Mouse (Mus musculus) intestine, embryonic 15.5 days (tissue): ENCODE measurements around the gene Tuba3b. TPM values are rescaled to one million over a fixed set of nuclear protein-coding genes. Genes with fewer than 3 reads are reported as not detected.

Source experiments
- ATAC-seq: fragments of 200-750 bp; cut with Nextera tagmentation; 2 replicates; pipeline ENCODE4 v1.8.0; 2017; ENCODE audit warnings: moderate TSS enrichment, moderate library complexity
- H3K27ac ChIP-seq: fragments of 300-500 bp; sonication (generic); 2 replicates; pipeline ENCODE4 v1.5.1; 2015; ENCODE audit warnings: mild to moderate bottlenecking, inconsistent platforms
- H3K27me3 ChIP-seq: fragments of 300-500 bp; sonication (generic); replicated peaks from 2 replicates; pipeline ENCODE4 v1.6.1; 2015; ENCODE audit warnings: inconsistent platforms
- H3K36me3 ChIP-seq: fragments of 300-500 bp; sonication (generic); 2 replicates; pipeline ENCODE4 v1.6.1; 2015; ENCODE audit warnings: inconsistent platforms
- H3K4me1 ChIP-seq: fragments of 300-500 bp; sonication (generic); replicated peaks from 2 replicates; pipeline ENCODE4 v1.6.1; 2015; ENCODE audit warnings: inconsistent platforms
- H3K4me2 ChIP-seq: fragments of 300-500 bp; sonication (generic); replicated peaks from 2 replicates; pipeline ENCODE4 v1.6.1; 2015; ENCODE audit warnings: mild to moderate bottlenecking, inconsistent platforms
- H3K4me3 ChIP-seq: fragments of 300-500 bp; sonication (generic); replicated peaks from 2 replicates; pipeline ENCODE4 v1.5.1; 2015; ENCODE audit warnings: inconsistent platforms
- H3K9ac ChIP-seq: fragments of 300-500 bp; sonication (generic); 2 replicates; pipeline ENCODE4 v1.6.1; 2015; ENCODE audit warnings: inconsistent platforms
- H3K9me3 ChIP-seq: fragments of 300-500 bp; sonication (generic); 2 replicates; pipeline ENCODE4 v1.6.1; 2016; ENCODE audit warnings: inconsistent platforms
- WGBS: fragments of 180-500 bp; shearing (Covaris S2); methylation state at CpG from one replicate; pipeline ENCODE4 v1.1.7; 2015; 5-methylcytosine and 5-hydroxymethylcytosine counted together
- polyA plus RNA-seq: library from polyadenylated mRNA; unstranded; fragments of >200 nt; fragmentation: Nextera tagmentation; extraction: Ambion mirVana; gene quantifications from 2 replicates; pipeline ENCODE4 v1.2.1, GENCODE M21; 2015

The Tuba3b gene
- polyA plus RNA-seq, 1 experiment from 2014 or later: not detected

DNA sequence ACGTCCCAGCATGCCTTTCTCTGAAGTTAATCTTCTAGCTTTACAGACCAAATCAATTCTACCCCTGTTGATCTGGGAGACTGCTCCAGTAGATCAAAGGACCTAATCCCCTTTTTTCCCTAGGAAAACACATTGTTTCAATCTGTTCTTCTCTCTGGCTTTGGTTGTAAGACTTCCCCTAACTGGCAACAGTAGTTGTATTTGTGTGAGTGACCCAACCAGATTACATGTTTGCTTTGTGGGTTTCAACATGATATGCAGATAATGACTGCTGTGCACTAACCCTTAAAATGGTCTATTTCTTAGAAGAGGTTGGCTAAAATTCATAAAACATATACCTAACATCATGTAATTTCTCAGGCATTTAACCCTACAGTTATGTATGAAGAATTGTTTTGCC lies 24.0 kb upstream of the Tuba3b start:
- WGBS: 92% methylated on average over 1 of the region's 1 CpGs

DNA sequence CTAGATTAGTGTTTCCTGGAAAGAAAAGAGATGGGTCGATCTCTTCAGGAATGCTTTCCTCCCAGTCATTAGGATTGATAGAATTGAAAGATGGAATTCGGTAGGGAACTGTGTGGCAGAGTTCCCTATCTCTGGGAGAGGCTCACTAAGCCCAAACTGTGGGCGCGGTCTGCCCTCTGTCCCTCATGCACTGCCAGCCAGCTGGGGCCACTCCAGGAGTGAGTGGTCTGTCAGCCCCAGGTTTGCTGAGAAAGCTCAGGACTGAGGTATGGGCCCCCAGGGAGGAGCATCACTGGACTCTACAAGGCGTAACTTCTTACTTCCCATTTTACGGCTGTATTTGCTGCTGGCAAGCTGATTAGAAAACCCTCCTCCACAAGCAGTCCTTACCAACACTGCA lies 23.5 kb upstream of the Tuba3b start:
- peak; percentile 18; the same call in 1 of the 2 replicates for ATAC-seq
- Histone ChIP-seq H3K27me3 (no peaks in the 10 kb centered on the region), H3K9ac (no peak overlapping the region), H3K36me3 (no peaks in the 10 kb centered on the region), H3K9me3 (no peaks in the 10 kb centered on the region), H3K4me3 (no peak overlapping the region), H3K27ac (peak overlapping the region; percentile 80), H3K4me1 (peaks cover 18% of the 10 kb centered on the region), H3K4me2 (no peak overlapping the region)
- WGBS: 56% methylated on average over 6 of the region's 6 CpGs

More for the DNA sequence above, 24.0 kb upstream of the Tuba3b start:
- peak overlapping the region; percentile 80; the same call in 1 of the 2 replicates for H3K27ac ChIP-seq
- no peak overlapping the region for H3K4me3 ChIP-seq
- H3K4me1 ChIP-seq: peaks cover 18% of the 10 kb centered on the region
- no peaks in the 10 kb centered on the region for H3K27me3 ChIP-seq
- H3K9me3 ChIP-seq: no peaks in the 10 kb centered on the region
- no peak overlapping the region for H3K9ac ChIP-seq
- ATAC-seq: no peak
- no peaks in the 10 kb centered on the region for H3K36me3 ChIP-seq
- no peak overlapping the region for H3K4me2 ChIP-seq

- no peak overlapping the region for H3K4me2 ChIP-seq
- H3K27me3 ChIP-seq: no peaks in the 10 kb centered on the region
- WGBS: 34% methylated on average over 8 of the region's 8 CpGs
- ATAC-seq: peak; percentile 60
- no peak overlapping the region for H3K9ac ChIP-seq
- no peaks in the 10 kb centered on the region for H3K9me3 ChIP-seq
- no peaks in the 10 kb centered on the region for H3K36me3 ChIP-seq
- no peak overlapping the region for H3K4me3 ChIP-seq
- peak overlapping the region; percentile 80 for H3K27ac ChIP-seq
- H3K4me1 ChIP-seq: peaks cover 18% of the 10 kb centered on the region
These were observed 23.0 kb upstream of the Tuba3b start for GRCm38 (mm10) chr6:145592531-145592998.

DNA sequence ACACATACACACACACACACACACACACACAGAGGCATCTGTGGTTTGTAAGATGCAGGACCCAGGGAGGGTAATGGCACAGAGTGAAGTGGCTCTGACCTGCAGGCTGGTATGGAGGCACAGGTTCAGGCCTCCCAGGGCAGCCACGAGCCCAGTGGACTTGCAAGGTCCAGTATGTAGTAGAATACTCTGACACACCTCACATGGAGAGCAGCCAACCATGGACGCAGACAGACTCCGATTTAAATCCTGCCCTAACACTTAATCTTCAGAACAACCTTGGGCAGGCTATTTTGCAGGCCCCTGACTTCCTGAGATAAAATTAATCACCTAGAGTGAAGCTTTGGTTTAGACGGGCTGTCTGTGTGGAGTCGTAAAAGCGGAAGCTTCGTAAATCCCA lies 21.6 kb upstream of the Tuba3b start:
- H3K4me1 ChIP-seq: peaks cover 23% of the 10 kb centered on the region
- H3K4me3 ChIP-seq: no peak overlapping the region
- H3K9ac ChIP-seq: no peak overlapping the region
- no peak overlapping the region for H3K27ac ChIP-seq
- no peak overlapping the region for H3K4me2 ChIP-seq
- H3K9me3 ChIP-seq: no peaks in the 10 kb centered on the region
- H3K36me3 ChIP-seq: no peaks in the 10 kb centered on the region
- H3K27me3 ChIP-seq: no peaks in the 10 kb centered on the region
- 33% methylated on average over 7 of the region's 7 CpGs for WGBS
- ATAC-seq: no peak

DNA sequence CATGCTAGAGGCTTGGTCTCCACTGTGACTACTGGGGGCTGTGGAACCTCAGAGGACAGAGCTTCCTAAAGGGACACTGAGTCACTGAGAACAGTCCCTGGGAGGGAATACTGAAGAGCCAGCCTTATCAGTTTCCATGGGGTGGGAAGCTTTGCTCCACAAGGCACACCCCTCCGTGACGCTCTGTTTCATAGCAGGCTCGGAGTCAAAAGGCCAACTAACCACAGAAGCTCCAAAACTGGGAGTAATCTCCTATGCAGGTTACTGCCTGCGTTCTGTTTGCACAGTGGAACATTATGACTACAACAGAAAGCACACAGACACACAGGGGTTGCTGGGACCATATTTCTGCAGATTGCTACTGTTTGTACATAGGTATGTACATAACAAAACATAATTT lies 19.7 kb upstream of the Tuba3b start:
- Histone ChIP-seq H3K9ac (no peak overlapping the region), H3K9me3 (no peaks in the 10 kb centered on the region), H3K27me3 (no peaks in the 10 kb centered on the region), H3K4me3 (no peak overlapping the region), H3K4me1 (peaks cover 23% of the 10 kb centered on the region), H3K4me2 (no peak overlapping the region), H3K27ac (no peak overlapping the region), H3K36me3 (no peaks in the 10 kb centered on the region)
- peak; percentile 21; the same call in 1 of the 2 replicates for ATAC-seq
- 40% methylated on average over 4 of the region's 4 CpGs for WGBS

GRCm38 (mm10) chr6:145598794-145599555 lies 16.6 kb upstream of the Tuba3b start:
- Histone ChIP-seq H3K4me1 (peaks cover 13% of the 10 kb centered on the region), H3K9ac (no peak overlapping the region), H3K4me3 (no peak overlapping the region), H3K36me3 (no peaks in the 10 kb centered on the region), H3K4me2 (no peak overlapping the region), H3K27ac (peak overlapping the region; percentile 34; the same call in 1 of the 2 replicates), H3K27me3 (no peaks in the 10 kb centered on the region), H3K9me3 (no peaks in the 10 kb centered on the region)
- WGBS: 40% methylated on average over 11 of the region's 11 CpGs
- peak; percentile 76 for ATAC-seq

DNA sequence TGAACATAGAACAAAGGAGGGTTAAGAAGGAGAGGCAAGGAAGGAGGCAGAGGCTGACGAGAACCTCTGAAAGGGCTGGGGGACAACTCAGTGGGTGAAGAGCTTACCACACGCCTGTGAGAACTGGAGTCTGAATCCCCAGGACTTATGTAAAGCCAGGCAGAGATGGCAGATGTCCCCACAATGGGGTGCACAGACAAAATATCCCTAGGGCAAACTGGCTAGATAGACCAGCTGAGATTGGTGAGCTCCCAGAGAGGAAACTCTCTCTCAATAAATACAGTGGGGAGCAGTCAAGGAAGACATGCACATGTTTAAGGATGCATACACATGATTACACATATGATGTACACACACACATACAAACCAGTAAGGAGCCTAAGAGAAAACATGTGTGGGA lies 11.4 kb upstream of the Tuba3b start:
- H3K36me3 ChIP-seq: no peaks in the 10 kb centered on the region
- no peaks in the 10 kb centered on the region for H3K4me1 ChIP-seq
- ATAC-seq: no peak
- no peak overlapping the region for H3K9ac ChIP-seq
- no peak overlapping the region for H3K4me3 ChIP-seq
- no peak overlapping the region for H3K4me2 ChIP-seq
- no peaks in the 10 kb centered on the region for H3K9me3 ChIP-seq
- no peak overlapping the region for H3K27ac ChIP-seq
- H3K27me3 ChIP-seq: no peaks in the 10 kb centered on the region
- 65% methylated on average over 2 of the region's 2 CpGs for WGBS

GRCm38 (mm10) chr6:145604648-145605047 lies 10.9 kb upstream of the Tuba3b start:
- no peak overlapping the region for H3K27ac ChIP-seq

GRCm38 (mm10) chr6:145605203-145605602 lies 10.4 kb upstream of the Tuba3b start:
- no peak overlapping the region for H3K4me3 ChIP-seq
- ATAC-seq: no peak
- no peaks in the 10 kb centered on the region for H3K27me3 ChIP-seq
- H3K4me2 ChIP-seq: no peak overlapping the region
- H3K9ac ChIP-seq: no peak overlapping the region
- H3K27ac ChIP-seq: no peak overlapping the region
- H3K4me1 ChIP-seq: no peaks in the 10 kb centered on the region
- H3K9me3 ChIP-seq: no peaks in the 10 kb centered on the region
- 58% methylated on average over 3 of the region's 3 CpGs for WGBS
- H3K36me3 ChIP-seq: no peaks in the 10 kb centered on the region

More at GRCm38 (mm10) chr6:145604648-145605047, 10.9 kb upstream of the Tuba3b start:
- ATAC-seq: no peak
- no peaks in the 10 kb centered on the region for H3K9me3 ChIP-seq
- no peaks in the 10 kb centered on the region for H3K27me3 ChIP-seq
- no peak overlapping the region for H3K9ac ChIP-seq
- WGBS: 72% methylated on average over 4 of the region's 4 CpGs
- H3K36me3 ChIP-seq: no peaks in the 10 kb centered on the region
- no peak overlapping the region for H3K4me2 ChIP-seq
- H3K4me1 ChIP-seq: no peaks in the 10 kb centered on the region
- H3K4me3 ChIP-seq: no peak overlapping the region

- Histone ChIP-seq H3K27me3 (no peaks in the 10 kb centered on the region), H3K4me1 (no peaks in the 10 kb centered on the region), H3K27ac (no peak overlapping the region), H3K9ac (no peak overlapping the region), H3K4me2 (no peak overlapping the region), H3K36me3 (no peaks in the 10 kb centered on the region), H3K4me3 (no peak overlapping the region), H3K9me3 (no peaks in the 10 kb centered on the region)
- 64% methylated on average over 4 of the region's 4 CpGs for WGBS
- ATAC-seq: no peak
These were observed 7.8 kb upstream of the Tuba3b start for GRCm38 (mm10) chr6:145607746-145608145.

- no peak for ATAC-seq
- WGBS: 85% methylated on average over 5 of the region's 5 CpGs
- no peak overlapping the region for H3K9ac ChIP-seq
- no peak overlapping the region for H3K4me2 ChIP-seq
- H3K4me3 ChIP-seq: no peak overlapping the region
- H3K36me3 ChIP-seq: no peaks in the 10 kb centered on the region
- no peak overlapping the region for H3K27ac ChIP-seq
- no peaks in the 10 kb centered on the region for H3K9me3 ChIP-seq
- no peaks in the 10 kb centered on the region for H3K4me1 ChIP-seq
- H3K27me3 ChIP-seq: no peaks in the 10 kb centered on the region
These were observed 6.9 kb upstream of the Tuba3b start for GRCm38 (mm10) chr6:145608693-145609092.

GRCm38 (mm10) chr6:145610901-145611300 lies 4.7 kb upstream of the Tuba3b start:
- Histone ChIP-seq H3K9ac (no peak overlapping the region), H3K36me3 (no peaks in the 10 kb centered on the region), H3K27me3 (no peaks in the 10 kb centered on the region), H3K4me3 (no peak overlapping the region), H3K27ac (no peak overlapping the region), H3K4me2 (no peak overlapping the region), H3K9me3 (no peaks in the 10 kb centered on the region), H3K4me1 (no peaks in the 10 kb centered on the region)
- WGBS: 93% methylated on average over 5 of the region's 5 CpGs
- ATAC-seq: no peak

DNA sequence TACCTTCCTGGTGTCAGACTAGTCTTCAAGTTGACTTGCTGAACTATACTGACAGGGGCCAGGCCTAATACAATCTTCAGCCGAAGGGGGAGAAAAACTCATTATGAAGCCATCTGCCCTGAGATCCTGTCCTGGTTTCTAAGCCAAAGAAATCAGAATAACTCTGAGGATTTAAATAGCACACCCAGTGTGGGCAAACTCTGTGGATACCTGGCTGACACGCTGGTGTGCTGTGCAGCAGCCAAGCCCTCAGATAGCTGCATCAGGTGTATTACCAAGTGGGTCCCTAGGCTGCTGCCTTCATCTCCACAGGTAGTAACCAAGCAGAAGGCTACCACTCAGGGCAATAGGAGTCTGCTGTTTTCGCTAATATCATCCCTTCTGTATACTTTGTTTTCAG lies 2.9 kb upstream of the Tuba3b start:
- H3K4me2 ChIP-seq: no peak overlapping the region
- WGBS: 82% methylated on average over 3 of the region's 3 CpGs
- no peak overlapping the region for H3K27ac ChIP-seq

More for the DNA sequence above, 2.9 kb upstream of the Tuba3b start:
- Histone ChIP-seq H3K4me1 (no peaks in the 10 kb centered on the region), H3K9ac (no peak overlapping the region), H3K4me3 (no peak overlapping the region), H3K27me3 (no peaks in the 10 kb centered on the region), H3K36me3 (no peaks in the 10 kb centered on the region), H3K9me3 (no peaks in the 10 kb centered on the region)
- ATAC-seq: no peak
